Mouse (Mus musculus) splenic B cell, adult 2 months (primary cell): ENCODE data around the gene Mcoln1.

Experiments
- DNase-seq: peaks from one replicate; pipeline ENCODE4 v3.0.0-alpha.2; 2011; ENCODE audit warnings: low read depth, low spot score
- H3K27me3 ChIP-seq: 2 replicates; pipeline ENCODE4 v1.6.1; 2012; ENCODE audit warnings: mild to moderate bottlenecking, low read length, moderate library complexity, mixed read lengths; ENCODE audit not compliant: control insufficient read depth, poor library complexity, insufficient read depth, severe bottlenecking
- H3K36me3 ChIP-seq: 2 replicates; pipeline ENCODE4 v1.6.1; 2012; ENCODE audit warnings: mild to moderate bottlenecking, low read length, moderate library complexity, mixed read lengths; ENCODE audit not compliant: control insufficient read depth, poor library complexity, insufficient read depth, severe bottlenecking

Gene Mcoln1

DNA sequence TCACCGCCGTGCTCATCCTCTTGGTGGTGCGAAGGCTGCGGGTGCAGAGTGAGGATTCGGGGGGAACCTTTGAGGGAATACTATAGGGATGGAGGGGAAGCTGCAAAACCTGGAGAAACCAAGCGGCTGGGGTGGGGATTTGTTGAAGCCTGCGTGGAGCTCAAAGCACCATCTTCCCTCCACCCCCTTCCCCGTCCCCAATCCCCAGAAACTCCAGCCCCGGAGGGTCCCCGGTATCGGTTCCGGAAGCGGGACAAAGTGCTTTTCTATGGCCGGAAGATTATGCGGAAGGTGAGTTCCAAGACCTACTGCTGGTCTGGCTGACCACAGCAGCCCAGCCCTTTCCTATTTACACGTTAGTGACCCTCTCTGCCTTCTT is 16.8 kb downstream of the Mcoln1 start:
- no peaks in the 10 kb centered on the region for H3K27me3 ChIP-seq
- peaks cover under 1% of the 10 kb centered on the region; the same call in 1 of the 2 replicates for H3K36me3 ChIP-seq
- no peak for DNase-seq

DNA sequence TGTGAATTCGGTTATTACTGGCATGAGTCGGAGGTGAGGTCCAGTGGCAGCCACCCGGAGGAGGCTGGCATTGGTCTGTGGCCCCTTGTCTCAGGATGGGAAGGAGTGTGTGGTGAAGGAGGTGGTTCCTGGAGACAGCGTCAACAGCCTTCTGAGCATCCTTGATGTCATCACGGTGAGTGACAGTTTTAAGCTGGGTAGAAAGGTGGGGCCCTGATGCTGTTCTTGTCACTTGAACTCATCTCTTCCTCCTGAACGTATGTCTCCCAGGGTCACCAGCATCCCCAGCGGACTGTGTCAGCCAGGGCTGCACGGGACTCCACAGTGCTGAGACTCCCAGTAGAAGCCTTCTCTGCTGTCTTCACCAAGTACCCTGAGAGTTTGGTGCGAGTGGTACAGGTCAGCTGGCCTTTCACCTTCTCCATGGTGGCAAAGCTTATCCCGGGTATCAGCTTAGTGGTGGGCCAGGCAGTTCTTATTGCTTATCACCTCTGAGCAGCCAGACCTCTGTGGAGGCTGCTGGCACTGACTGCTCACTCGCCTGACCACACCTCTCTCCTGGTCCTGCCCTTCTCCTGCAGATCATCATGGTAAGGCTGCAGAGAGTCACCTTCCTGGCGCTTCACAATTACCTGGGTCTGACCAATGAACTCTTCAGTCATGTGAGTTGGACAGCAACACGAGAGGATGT is 21.9 kb downstream of the Mcoln1 start:
- DNase-seq, result no peak
- Histone ChIP-seq H3K27me3 (no peaks in the 10 kb centered on the region), H3K36me3 (peaks cover 11% of the 10 kb centered on the region)

DNA sequence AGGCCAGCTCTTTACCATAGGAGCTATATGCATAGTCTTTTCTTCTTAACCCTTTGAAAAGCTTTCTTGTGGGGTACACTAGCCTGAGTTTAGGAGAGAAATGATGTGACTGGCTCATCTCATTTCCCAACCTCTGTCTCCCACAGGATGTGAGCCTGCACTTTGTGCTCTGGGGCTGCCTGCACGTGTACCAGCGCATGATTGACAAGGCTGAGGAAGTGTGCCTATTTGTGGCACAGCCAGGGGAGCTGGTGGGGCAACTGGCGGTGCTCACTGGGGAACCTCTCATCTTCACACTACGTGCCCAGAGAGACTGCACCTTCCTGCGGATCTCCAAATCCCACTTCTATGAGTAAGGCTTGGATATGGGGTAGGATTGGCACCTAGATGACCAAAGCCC is 30.6 kb downstream of the Mcoln1 start:
- H3K36me3 ChIP-seq, result no peaks in the 10 kb centered on the region
- H3K27me3 ChIP-seq, result no peaks in the 10 kb centered on the region
- no peak for DNase-seq

DNA sequence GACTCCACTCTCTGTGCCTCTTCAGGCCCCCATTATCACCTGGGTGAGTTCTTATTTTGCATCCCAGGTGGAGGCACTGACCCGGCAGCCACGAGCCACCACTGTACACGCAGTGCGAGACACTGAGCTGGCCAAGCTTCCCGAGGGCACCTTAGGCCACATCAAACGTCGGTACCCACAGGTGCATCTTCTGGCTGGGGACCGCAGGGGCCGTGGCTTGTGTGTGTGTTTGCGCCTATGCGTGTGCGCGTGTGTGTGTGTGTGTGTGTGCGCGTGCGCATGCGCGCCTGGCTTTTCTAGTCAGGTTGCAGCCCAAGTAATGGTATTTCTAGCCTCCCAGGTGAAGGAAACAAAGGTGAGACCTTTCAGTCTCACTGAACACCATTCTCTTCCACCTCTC is 31.7 kb downstream of the Mcoln1 start:
- no peaks in the 10 kb centered on the region for H3K36me3 ChIP-seq
- H3K27me3 ChIP-seq, result no peaks in the 10 kb centered on the region

DNA sequence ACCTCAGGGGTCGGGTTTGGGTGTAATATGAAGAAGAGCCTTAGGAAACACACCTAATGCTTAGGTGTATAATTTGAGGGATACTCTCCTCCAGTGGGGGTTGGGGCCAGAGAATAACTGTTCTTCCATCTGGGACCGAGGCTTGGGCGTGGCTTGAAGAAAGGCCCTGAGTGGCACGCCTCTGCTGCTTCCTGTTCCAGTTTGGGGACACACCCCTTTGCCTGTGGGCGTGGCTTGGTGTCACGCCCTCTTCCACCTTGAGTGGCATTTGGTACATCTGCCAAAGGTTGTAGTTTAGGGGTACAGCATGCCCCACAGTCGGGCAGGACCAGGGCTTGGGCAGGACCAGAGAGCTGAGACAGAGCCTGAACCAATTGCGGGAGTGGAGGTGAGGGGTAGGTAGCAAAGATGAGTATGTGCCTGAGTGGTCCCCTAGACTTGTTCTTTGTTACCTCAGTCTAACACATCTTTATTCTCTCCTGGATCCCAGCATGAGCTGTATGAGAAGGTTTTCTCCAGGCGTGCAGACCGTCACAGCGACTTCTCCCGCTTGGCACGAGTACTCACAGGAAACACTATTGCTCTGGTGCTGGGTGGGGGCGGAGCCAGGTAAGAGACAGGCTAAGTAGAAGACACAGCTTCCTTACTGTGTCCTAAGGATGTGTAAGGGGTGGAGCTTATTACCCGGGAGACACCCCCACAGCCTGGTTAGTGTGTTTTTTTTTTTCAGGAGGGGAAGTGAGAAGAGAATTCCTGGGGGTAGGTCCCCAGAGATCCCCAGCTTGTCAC is 36.0 kb downstream of the Mcoln1 start:
- H3K36me3 ChIP-seq, result no peaks in the 10 kb centered on the region; the same call in 1 of the 2 replicates
- no peaks in the 10 kb centered on the region for H3K27me3 ChIP-seq
- peak; percentile 45 for DNase-seq

More for the DNA sequence above, 31.7 kb downstream of the Mcoln1 start:
- DNase-seq, result no peak

DNA sequence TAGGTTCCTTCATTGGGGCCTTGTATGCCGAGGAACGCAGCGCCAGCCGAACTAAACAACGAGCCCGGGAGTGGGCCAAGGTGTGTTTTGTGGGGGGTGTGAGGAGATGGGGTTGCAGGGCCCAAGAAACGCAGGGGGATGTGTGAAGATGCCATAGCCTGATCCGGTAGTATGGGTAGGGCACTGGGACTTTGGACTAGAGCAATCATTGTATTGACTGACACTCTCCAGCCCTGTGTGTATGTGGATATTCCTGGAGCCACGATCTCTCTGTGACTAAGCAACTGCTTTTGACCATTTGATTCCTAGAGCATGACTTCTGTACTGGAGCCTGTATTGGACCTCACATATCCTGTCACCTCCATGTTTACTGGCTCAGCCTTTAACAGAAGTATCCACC is 36.7 kb downstream of the Mcoln1 start:
- no peak for DNase-seq
- Histone ChIP-seq H3K27me3 (no peaks in the 10 kb centered on the region), H3K36me3 (no peaks in the 10 kb centered on the region; the same call in 1 of the 2 replicates)

DNA sequence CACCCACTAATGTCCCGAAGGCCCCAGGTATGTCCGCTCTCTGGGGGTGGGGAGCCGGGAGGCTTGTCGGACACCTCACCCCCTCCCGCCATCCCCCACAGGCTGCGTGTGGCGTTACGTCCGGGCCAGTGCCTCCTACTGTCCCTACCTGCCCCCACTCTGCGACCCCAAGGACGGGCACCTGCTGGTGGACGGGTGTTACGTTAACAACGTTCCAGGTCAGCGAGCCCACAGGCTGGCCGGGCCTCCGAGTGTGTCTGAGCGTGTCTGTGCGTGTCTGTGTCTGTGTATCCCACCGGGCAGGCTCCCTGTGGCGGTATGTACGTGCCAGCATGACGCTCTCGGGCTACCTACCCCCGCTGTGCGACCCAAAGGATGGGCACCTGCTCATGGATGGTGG is 37.4 kb downstream of the Mcoln1 start:
- no peaks in the 10 kb centered on the region; the same call in 1 of the 2 replicates for H3K36me3 ChIP-seq
- DNase-seq, result no peak
- H3K27me3 ChIP-seq, result no peaks in the 10 kb centered on the region

DNA sequence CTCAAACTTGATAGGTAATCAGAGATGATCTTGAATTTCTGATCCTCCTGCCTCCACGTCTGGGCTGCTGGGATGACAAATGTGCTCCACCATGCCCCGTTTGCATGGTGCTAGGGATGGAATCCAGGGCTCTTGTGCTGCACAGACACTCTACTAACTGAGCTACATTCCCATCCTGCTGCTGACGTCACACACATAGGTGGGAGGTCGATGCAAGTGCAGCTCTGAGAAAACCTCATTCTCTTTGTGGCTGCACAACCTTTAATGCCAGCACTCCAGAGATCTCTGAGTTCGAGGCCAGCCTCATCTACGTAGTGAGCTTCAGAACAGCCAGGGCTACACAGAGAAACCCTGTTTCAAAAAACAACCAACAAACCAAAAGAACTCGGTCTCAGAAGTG is 38.9 kb downstream of the Mcoln1 start:
- H3K36me3 ChIP-seq, result peaks cover 3% of the 10 kb centered on the region
- no peak for DNase-seq
- no peaks in the 10 kb centered on the region for H3K27me3 ChIP-seq

DNA sequence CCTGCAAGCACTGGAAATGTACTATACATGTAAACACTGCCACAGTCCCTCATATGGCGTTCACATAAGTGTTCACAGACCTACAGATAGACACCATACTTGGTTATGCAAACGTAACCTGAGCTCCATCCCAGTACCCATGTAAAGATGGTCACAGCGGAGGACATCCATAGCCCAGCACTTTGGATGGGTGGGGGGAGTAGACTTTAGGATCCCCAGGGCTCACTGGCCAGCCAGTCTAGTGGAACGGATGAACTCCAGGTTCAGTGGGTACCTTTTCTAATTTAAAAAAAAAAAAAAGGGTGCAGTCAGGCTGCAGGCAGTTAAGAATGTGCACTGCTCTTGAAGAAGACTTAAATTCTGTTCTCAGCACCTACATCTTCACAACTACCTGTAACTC is 39.8 kb downstream of the Mcoln1 start:
- Histone ChIP-seq H3K27me3 (no peaks in the 10 kb centered on the region), H3K36me3 (peaks cover 3% of the 10 kb centered on the region)
- DNase-seq, result no peak

DNA sequence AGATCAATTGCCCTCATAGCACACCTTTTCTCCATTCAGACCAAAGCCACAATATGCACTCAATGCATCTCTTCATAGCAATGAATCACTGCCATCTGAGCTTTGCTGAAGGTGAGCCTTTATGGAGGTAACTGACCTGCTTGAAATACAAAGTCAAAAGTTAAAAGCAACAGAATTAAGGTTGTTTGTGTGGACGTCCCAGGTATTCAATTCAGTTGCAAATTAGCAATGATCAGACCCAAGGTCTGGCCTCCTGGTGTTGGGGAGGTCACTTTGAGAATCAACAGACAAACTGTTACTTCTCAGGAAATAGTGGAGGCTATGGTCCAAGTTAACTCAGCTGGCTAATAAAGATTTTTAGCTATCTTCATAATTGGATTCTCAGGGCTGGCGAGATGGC is 46.3 kb downstream of the Mcoln1 start:
- Histone ChIP-seq H3K27me3 (no peaks in the 10 kb centered on the region), H3K36me3 (peaks cover 3% of the 10 kb centered on the region)
- DNase-seq, result no peak

DNA sequence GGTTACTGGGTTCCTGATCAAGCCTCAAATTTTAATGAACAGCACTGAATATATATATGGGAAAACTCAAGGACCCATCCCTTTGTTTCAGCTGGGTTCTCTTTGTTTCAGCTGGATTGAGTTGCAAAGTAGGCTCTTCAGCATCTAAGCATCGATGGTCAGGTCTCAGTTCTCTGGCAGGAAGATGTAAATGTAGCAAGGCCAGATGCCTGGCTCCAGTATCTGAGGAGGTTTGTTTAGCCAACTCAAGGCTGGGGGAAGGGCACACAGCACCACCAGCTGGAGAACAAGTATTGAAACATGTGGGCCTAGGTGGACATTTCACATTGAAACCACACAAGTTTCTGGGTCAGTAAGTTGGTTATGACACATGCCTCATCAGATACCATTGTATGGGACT is 52.0 kb downstream of the Mcoln1 start:
- no peaks in the 10 kb centered on the region for H3K36me3 ChIP-seq
- DNase-seq, result no peak

DNA sequence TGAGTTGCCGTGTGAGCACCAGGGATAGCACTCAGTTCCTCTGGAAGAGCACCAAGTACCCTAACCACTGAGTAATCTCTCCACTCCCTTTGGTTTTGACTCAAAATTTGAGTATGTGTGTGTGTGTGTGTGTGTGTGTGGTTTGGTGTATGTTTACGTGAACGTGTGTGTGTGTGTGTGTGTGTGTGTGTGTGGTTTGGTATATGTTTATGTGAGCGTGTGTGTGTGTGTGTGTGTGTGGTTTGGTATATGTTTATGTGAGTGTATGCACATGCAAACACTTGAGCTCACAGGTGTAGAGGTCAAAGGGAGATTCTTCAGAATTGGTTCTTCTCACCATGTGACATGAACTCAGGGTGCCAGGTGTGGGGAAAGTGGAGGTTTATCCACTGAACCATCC is 55.9 kb downstream of the Mcoln1 start:
- Histone ChIP-seq H3K27me3 (no peaks in the 10 kb centered on the region), H3K36me3 (no peaks in the 10 kb centered on the region)
- DNase-seq, result peak; percentile 13

More for the DNA sequence above, 52.0 kb downstream of the Mcoln1 start:
- H3K27me3 ChIP-seq, result no peaks in the 10 kb centered on the region
